Mouse (Mus musculus) T-helper 2 cell (primary cell): ENCODE results near the gene Prr12.

Experiments
- in situ Hi-C: fragments of 300-600 bp; cut with MboI, MseI; formaldehyde crosslinking; loops from one replicate; pipeline ENCODE4 v1.15.1; 2025; ENCODE audit warnings: high pct_unique_total_duplicates

Gene Prr12

DNA sequence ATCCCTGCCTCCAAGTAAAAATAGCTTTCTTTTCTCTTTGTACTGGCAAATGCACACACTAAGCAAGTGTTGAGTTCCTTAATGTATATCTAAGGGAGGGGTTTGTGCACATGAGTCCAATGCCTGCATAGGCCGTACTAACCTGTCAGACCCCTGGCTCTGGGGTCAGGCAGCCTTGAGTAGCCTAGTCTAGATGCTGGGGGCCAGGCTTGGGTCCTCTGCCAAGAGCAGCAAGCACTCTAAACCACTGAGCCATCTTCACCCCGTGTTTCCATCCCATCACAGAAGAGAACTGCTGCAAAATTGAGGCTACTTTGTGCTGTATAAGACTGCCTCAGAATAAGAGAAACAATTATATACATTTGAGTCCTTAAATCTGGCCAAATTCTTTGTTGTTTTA is 25.1 kb upstream of the Prr12 start:
- in situ Hi-C loops, result no loop called here

DNA sequence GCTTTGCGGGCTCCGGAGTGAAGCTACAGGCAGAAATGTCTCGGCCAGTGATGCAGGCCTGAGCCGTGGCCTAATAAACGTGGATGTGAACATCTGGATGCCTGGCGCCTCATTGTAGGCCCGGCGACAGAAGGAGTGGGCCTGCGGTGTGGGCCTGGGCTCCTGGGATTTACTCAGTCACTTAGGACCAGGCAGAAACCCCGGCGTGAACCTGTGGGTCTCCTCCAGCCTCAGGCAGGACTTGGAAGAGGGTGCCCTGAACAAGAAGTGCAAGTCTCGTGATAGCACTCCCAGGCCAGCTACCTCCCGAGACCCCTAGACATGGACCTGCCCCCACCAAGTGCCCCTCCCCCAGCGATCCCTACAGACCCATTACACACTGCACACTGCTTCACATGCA is 24.6 kb upstream of the Prr12 start:
- in situ Hi-C loops, result no loop called here

DNA sequence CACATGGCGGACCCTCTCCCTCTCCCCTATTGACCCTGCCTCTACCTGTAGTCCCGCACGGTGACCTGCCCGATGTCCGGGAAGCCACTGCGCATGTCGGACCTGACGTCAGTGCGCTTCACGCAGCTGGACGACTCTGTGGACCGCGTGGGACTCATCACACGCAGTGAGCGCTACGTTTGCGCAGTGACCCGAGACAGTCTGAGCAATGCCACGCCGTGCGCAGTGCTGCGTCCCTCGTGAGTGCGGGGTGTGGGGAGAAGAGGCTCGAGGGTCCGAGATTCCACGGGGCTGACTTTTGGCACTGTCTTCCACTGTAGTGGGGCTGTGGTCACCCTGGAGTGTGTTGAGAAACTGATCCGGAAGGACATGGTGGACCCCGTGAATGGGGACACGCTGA is 23.8 kb upstream of the Prr12 start:
- in situ Hi-C loops, result no loop called here

DNA sequence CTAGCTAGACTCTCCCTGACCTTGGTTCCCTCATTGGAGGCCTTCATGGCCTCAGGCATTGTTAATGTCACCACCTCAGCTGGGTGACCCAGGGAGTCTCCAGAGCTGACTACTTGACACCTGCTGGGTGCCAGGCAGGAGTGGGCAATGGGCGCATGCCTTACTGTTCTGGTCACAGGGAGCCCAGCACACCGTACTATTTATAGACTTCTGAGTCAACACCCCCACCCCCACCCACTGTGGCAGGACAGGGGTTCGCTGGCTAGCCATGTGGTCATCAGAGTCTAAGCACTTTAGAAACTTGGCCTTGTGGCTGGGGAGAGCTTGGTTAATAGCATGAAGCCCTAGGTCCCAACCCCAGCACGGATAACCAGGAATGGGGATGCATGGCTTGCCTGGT is 22.7 kb upstream of the Prr12 start:
- in situ Hi-C loops, result no loop called here

DNA sequence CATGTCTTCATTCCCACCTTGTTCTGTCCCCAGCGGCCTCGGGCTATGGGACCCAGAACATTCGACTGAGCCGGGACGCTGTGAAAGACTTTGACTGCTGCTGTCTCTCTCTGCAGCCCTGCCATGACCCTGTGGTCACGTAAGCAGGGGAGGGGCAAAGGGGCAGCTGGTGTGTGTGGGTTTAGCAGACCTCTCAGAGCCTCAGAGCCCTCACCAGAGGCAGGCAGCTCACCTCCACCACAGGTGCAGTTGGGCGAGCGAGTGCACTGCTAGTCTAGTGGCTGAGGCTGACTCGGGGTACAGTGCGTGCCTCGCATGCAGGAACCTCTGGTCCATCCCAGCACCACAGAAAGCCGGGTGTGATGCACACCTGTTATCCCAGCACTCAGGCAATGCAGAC is 21.3 kb upstream of the Prr12 start:
- in situ Hi-C loops, result no loop called here

DNA sequence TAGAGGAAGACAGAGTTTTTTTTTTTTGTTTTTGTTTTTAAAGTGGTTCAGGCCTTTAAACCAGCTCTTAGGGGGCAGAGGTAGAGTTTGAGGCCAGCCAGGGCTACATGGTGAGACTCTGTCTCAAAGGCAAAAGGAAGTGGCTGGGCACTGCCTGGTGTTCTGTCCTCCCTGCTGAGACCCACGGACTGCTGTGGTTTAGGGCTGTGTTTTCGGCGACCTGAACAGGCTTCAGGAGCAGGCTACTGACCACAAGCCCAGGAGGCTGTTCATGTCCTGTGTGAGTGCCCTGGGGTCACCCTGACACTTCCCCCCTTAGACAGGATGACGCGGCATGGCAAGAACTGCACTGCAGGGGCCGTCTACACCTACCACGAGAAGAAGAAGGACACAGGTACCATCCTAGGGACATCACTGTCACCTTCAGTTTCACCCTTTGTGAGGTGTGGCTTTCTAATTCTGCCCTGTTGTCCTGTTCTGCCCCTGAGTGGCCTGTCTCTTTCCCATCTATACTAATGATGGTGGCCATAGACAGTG is 20.6 kb upstream of the Prr12 start:
- in situ Hi-C loops, result no loop called here

DNA sequence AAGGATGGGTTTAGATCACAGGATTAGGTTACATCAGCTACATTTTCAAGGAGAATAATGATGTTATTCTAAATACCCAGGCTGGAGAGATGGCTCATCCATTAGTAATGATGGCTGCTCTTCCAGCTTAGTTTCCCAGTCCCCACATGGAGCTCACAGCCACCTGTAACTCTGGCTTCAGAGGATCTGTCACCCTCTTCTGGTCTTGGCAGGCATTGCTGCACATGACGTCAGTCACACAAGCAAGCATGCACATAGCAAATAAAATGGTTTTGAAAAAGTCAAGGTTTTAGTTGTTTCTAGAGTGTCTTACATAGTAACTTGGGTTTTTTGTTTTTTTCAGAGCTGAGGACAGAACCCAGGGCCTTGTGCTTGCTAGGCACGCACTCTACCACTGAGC is 19.5 kb upstream of the Prr12 start:
- in situ Hi-C loops, result no loop called here

DNA sequence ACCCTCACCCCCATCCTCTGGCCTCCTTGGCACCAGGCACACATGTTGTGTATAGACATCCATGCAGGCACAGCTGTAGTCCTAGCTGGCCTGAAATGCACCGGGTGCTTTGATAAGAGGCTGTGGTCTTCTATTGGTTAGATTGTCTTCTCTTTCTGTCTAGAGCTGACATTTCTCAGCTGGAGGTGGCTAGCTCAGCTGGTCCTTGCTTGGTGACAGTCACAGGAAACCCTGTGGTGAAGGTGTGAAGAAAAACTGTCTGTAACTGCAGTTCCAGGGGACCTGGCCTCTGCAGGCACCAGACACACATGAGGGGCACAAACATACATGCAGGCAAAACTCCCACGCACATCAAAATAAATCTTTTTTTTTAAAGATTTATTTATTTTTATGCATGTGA is 17.0 kb upstream of the Prr12 start:
- in situ Hi-C loops, result no loop called here

DNA sequence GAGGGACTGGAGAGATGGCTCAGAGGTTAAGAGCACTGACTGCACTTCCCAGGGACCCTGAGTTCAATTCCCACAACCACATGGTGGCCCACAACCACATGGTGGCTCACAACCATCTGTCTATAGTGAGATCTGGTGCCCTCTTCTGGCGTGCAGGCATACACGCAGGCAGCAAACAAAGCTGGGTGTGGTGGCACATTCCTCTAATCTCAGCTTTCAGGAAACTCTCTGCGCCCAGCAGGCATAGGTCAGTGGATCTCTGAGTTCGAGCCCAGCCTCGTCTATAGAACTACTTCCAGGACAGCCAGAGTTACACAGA is 15.3 kb upstream of the Prr12 start:
- in situ Hi-C loops, result no loop called here

DNA sequence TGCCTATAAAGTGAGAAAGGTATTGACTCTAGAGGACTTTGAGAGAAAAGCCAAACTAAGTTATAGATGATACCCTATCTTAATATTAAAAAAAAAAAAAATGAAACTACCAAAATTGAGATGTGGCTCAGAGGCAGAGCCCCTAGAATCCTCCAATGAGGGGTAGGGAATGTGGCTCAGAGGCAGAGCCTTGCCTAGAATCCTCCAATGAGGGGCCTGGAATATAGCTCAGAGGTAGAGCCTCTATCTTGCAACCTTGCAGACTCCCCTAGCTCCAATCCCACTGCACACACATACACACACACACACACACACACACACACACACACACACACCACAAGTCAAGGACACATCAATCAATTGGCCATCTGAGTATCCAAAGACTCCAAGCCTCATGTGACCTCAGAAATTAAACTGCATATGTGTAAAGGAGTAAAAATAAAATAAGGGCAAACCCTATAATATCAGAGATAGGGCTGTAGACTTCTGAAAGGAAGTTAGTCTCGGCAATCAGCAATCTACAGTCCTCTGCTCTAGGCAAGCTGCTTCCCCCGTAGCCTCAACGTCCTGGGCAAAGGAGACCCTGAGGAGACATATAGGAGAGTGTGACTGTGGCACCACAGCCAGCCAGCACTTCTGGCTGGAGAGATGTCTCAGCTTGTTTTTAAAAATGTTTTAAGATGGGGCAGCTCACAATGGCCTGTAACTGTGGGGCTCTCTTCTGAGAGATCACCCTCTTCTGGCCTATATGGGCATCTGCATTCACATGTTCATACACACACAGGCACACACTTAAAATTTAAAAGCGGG is 14.7 kb upstream of the Prr12 start:
- in situ Hi-C loops, result no loop called here

DNA sequence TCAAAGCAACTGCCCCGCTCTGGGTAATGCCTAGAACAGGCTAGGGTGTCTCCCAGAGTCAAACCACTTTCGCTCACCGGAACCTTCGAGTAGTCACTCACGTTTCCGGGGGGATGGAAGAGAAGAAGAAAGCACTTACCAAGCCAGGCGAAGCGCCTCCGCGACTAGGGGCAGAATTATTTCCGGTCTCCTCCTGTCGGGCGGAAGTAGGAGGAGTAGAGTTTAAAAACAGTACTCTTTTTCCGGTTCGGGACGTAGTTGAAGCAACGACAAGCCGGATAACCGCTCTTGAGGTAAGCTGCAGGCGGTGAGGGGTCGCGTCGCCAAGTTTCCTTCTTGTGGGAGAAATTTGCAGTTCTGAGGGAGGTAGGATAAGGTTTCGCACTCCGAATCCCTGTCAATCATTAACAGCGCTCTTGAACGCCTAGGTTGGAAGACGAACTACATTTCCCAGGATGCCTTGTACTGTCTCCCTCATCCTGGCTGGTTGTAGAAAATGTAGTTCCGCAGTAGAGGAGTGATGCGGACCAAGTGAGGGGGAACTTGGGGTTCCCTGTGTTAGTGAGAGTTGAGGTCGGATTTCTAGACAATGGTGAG is 9.7 kb upstream of the Prr12 start, which contains the start of the genes Nosip and Prrg2:
Nosip (plus strand) TSS at position 191 of the 597 bp plus-strand sequence.
Prrg2 (minus strand) TSS at position 439 of the 597 bp plus-strand sequence.
- in situ Hi-C loops, result no loop called here

DNA sequence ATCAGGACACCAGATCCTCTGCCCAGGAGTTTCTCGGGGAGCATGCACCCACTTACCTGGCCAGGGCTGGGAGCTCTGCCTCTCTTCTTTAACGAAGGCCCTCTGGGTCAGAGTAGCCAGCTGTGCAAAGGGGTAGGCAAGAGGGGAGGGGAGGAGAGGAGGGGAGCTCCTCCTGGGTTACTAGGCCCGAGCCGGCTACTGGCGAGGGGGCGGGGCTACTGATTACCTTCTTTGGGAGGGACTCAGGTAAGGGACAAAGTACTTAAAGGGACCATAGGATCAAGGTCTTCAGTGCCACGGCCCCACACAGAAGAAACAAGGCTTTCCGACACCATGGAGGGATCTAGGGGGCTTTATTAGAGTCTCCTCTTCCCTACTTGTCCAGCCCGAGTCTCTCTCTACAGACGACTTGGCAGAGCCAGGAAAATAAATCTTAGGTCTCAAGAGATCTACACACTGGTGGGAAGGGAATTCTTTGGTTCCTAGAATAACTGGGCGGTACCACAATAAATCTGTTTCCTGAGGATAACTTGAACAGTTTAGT is 8.9 kb upstream of the Prr12 start:
- in situ Hi-C loops, result no loop called here

DNA sequence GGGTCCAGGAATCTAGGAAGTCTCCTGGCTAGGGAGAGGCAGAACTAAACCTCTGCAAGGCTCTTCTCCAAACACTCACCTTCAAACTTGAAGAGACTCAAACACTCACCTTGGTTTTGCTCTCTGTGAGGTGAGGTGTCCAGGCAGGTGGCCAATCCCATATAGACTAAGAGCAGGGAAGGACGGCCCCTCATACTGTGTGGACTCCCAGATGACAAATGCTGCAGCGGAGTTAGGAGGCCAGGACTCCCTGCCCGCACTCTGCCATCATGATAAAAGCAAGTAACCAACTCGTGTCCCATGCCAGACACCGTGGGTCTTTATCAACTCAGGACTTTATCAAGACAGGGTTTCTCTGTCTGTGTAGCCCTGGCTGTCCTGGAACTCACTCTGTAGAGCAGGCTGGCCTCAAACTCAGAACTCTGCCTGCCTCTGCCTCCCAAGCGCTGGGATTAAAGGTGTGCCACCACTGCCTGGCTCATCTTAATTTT is 8.0 kb upstream of the Prr12 start:
- in situ Hi-C loops, result no loop called here

DNA sequence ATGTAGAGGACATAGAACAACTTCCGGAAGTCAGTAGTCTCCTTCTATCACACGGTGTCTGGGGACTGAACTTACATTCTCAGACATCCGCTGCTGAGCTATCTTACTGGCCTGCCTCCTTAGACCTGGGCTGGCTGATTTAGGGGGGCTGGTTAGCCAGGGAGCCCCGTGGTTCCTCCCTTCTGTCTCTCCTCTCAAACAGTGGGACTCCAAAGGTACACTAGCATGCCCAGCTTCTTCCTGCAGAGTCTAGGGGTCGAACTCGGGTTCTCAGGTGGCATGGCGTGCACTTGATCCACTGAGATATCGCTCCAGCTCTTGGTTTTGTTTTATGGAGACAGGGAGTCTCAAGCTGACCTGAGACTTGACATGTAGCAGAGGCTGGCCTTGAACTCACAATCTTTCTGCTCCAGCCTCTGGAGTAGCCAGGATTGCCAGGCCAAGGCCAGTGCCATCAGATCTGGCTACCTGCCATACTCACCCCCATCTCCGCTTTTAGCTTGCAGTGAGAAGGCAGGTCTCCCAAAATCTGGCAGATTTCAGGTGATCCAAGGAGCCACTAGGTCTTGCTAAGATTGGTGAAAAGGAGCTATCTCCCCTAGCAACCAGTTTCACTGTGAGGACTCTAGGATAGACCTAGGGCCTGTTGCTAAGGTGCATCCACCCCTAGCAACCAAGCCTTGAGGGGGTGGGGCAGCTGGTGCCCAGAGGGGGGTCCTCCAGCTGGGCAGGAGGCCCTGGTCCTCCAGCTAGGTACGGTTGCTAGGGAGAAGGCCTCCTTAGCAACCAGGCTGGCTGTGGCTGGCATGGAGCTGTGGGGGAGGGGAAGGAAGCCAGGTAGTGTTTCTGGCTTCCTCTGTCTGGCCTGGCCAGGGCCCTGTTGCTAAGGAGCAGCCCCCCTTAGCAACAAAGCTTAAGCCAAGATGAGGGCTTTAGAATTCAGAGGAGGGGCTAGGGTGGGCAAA is 6.2 kb upstream of the Prr12 start:
- in situ Hi-C loops, result loop anchor here (5.0 kb wide), 1 partner anchor 42 kb away; the partner anchor contains the start of genes Rras and Scaf1

DNA sequence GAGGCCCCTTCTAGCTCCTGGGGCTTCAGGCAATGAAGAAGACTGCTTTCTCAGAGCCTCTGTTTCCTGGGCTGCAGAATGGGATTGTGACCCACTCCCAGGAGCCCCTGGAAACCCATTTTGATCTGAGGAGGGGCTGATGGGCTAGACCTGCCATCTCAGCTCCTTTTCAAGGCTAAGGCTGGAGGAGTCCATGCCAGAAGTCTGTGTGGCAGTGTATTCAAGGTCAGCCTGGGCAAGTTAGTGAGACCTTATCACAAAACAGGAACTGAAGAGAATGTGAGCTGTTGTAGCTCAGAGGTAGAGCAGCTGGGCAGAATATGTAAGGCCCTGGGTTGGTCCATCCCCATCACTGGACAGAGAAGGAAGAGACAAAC is 4.3 kb upstream of the Prr12 start:
- in situ Hi-C loops, result loop anchor here (5.0 kb wide), 1 partner anchor 40 kb away; the partner anchor contains the start of genes Rras and Scaf1

DNA sequence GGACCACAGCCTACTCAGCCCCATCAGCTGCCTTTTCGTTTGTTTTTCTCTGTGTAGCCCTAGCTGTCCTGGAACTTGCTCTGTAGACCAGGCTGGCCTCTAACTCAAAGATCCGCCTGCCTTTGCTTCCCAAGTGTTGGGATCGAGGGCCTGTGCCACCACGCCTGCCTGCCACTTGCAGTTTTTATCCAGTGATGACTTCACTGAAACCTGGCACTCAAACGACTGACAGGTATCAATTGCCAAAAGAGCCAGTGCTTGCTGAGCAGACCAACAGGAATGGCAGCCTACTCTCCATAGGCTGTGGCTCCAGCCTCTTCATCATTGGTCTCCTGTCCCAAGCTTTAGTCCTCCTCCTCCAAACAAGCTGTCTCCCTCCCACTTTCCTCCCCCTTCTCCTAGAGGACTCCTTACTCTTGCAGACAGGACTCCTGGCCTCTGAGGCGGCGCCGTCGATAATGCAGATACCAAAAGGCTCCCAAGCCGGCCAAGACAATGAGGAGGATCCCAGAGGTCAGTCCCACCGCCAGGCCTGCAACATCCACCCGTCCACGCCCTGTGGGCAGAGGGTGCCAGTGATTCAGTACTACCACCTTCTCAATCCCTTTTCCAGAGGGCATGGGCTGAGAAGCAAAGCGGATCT is 3.8 kb upstream of the Prr12 start:
- in situ Hi-C loops, result loop anchor here (5.0 kb wide), 1 partner anchor 39 kb away; the partner anchor contains the start of genes Rras and Scaf1

DNA sequence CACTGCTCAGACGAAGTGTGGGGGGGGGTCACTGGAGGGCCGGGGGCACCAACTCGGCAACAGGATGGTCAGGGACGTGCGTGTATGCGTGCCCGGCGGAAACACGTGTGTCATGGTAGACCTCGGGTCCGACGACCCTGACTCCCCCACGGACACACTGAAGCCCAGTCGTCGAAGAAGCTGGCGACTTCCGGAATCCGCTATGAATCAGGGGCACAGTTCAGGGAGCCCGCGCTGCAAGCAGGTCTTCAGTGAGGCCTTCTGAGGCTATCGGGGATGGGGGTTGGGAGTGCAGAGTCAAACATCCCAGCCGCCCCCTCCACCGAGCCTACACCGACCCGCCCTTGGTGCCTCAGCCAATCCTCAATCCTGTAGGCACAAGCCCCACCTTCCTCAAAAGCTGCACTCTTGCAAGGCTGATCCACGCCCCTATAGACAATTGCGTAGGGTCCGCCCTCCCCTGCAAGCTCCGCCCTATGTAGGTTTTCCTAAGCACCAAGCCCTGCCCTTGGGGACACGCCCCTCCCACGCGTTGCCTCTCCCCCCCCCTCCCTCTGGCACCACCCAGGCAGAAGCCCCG is 1.3 kb upstream of the Prr12 start:
- in situ Hi-C loops, result no loop called here

DNA sequence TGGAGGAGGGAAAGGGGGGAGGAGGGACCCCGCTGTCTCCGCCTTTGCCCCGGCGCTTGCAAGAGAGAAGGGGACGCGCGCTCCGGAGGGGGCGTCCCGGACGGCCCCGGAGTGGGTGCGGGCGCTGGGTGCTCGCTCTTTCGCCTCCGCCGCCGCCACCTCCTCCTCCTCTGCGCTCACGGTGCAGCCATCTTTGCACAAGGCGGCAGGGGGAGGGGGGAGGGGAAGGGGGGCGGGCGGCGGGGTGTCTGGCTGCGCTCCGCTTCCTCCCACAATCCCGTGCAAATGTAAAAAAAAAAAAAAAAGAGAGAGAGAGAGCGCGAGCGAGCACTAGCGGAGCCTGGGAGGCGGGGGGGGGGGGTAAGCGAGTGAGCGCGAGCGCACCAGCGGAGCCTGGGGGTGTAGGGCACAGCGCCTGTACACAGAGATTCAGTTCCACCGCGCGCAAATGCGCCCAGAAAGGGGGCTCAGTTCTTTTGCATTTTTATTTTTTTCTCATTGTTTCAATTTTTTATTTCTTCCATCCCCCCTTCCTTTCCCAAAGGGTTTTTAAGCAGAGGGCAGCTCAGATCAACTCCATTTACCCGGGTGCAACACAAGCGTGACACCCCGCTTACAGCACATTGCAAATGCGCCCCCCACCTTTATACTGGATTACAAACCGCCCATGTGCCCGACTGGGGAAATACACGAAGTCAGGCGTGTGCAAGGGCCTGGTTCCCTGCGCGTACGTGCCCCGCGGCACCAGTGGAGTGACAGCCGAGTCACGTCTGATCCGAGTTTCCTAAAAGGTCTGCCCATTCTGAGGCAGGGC is 643 bp upstream of the Prr12 start:
- in situ Hi-C loops, result no loop called here

DNA sequence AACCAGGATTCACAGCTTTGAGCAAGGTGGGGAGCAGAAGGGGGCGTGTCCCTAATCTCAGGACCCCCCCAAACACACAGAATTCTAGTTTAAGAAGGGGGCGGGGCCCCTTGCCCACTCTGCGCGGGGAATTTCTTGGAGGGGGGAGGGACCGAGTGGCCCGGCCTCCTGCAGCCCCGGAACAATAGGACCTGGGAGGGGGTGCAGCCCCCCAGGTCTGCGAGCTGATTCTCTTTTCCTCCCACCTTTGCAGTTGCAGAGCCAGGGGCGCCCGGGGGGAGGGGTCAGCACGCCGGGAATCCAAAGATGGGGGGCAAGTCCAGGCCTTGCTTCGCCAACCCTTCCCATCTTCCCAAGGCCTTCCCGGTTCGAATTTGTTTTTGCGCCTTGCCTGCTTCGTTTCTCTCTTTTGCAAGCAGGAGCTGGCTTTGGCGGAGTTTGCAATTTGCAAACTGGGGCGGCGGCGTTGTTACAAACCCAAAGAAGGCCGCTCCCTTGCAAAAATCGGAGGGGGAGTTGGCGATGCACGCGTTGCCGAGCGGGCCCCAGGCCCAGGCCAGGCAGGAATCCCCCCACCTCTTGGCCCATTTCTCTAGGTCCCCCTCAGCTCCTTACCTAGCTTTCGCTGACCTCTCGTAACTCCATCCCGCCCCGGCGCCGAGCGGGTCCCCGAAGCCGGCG is 360 bp downstream of the Prr12 start:
- in situ Hi-C loops, result no loop called here
